Mouse (Mus musculus) limb, embryonic 14.5 days (tissue): ENCODE results near the gene Macrod2. TPM values are rescaled to one million over a fixed set of nuclear protein-coding genes. Genes with fewer than 3 reads are reported as not detected.

Experiments used
- ATAC-seq: fragments of 200-750 bp; cut with Nextera tagmentation; 2 replicates; pipeline ENCODE4 v1.8.0; 2017; ENCODE audit warnings: low read depth, moderate number of reproducible peaks, moderate TSS enrichment; ENCODE audit not compliant: low FRiP score
- DNase-seq: peaks from one replicate; pipeline ENCODE4 v3.0.0-alpha.2; 2015; ENCODE audit warnings: low spot score
- H3K27ac ChIP-seq: fragments of 300-500 bp; sonication (generic); replicated peaks from 2 replicates; pipeline ENCODE4 v1.5.1; 2014; ENCODE audit warnings: low read depth, mild to moderate bottlenecking, low read length, moderate library complexity, mixed read lengths
- H3K27me3 ChIP-seq: fragments of 300-500 bp; sonication (generic); 2 replicates; pipeline ENCODE4 v1.6.1; 2014; ENCODE audit warnings: low read length, mixed read lengths; ENCODE audit not compliant: control insufficient read depth, insufficient read depth
- H3K36me3 ChIP-seq: fragments of 300-500 bp; sonication (generic); 2 replicates; pipeline ENCODE4 v1.6.1; 2014; ENCODE audit warnings: mild to moderate bottlenecking, low read length, moderate library complexity, mixed read lengths; ENCODE audit not compliant: control insufficient read depth, insufficient read depth
- H3K4me1 ChIP-seq: fragments of 300-500 bp; sonication (generic); 2 replicates; pipeline ENCODE4 v1.6.1; 2014; ENCODE audit warnings: antibody characterized with exemption, low read length, mixed read lengths; ENCODE audit not compliant: control insufficient read depth, insufficient read depth
- H3K4me2 ChIP-seq: fragments of 300-500 bp; sonication (generic); replicated peaks from 2 replicates; pipeline ENCODE4 v1.6.1; 2014; ENCODE audit warnings: low read depth, mild to moderate bottlenecking, low read length, moderate library complexity; ENCODE audit not compliant: severe bottlenecking
- H3K4me3 ChIP-seq: fragments of 300-500 bp; sonication (generic); replicated peaks from 2 replicates; pipeline ENCODE4 v1.5.1; 2014; ENCODE audit warnings: low read length
- H3K9ac ChIP-seq: fragments of 300-500 bp; sonication (generic); 2 replicates; pipeline ENCODE4 v1.6.1; 2014; ENCODE audit warnings: mild to moderate bottlenecking, low read depth, low read length, moderate library complexity; ENCODE audit not compliant: severe bottlenecking
- H3K9me3 ChIP-seq: fragments of 300-500 bp; sonication (generic); 2 replicates; pipeline ENCODE4 v1.6.1; 2016; ENCODE audit warnings: low read length; ENCODE audit not compliant: control insufficient read depth
- POLR2A ChIP-seq: fragments of 200-500 bp; IDR thresholded peaks from 2 replicates; pipeline ENCODE4 v1.8.0; 2012; ENCODE audit warnings: inconsistent platforms, mild to moderate bottlenecking, moderate library complexity, borderline replicate concordance; ENCODE audit not compliant: insufficient read depth, insufficient read length; ENCODE audit errors: extremely low read depth
- WGBS: fragments of 180-500 bp; shearing (Covaris S2); extraction: QIAGEN DNeasy Blood & Tissue Kit; methylation state at CpG from one replicate; pipeline ENCODE4 v1.1.7; 2014; 5-methylcytosine and 5-hydroxymethylcytosine counted together
- polyA plus RNA-seq, 2 experiments: library from polyadenylated mRNA; depleted of rRNA in 1 of 2; stranded (reverse) in 1 of 2; unstranded in 1 of 2; fragments of >200 nt; fragmentation: Nextera tagmentation in 1 of 2; extraction: Ambion mirVana in 1 of 2; gene quantifications; 2 replicates each; pipeline versions ENCODE4 v1.2.1 to v1.2.3; 2012 to 2014

The Macrod2 gene
- polyA plus RNA-seq, 2 experiments = 8.5 to 24.5 TPM

GRCm38 (mm10) chr2:142217371-142217770, 1822.3 kb downstream of the Macrod2 start:
- Histone ChIP-seq H3K4me1 (no peaks in the 10 kb centered on the region), H3K4me3 (no peak overlapping the region), H3K36me3 (no peaks in the 10 kb centered on the region), H3K4me2 (no peak overlapping the region), H3K27me3 (no peaks in the 10 kb centered on the region), H3K27ac (no peak overlapping the region), H3K9me3 (no peaks in the 10 kb centered on the region), H3K9ac (no peak overlapping the region)
- no peak for TF ChIP-seq POLR2A
- WGBS = 75% methylated on average over 1 of the region's 1 CpGs
- ATAC-seq (no peak), DNase-seq (no peak)

- no peak for TF ChIP-seq POLR2A
- Histone ChIP-seq H3K4me2 (no peak overlapping the region), H3K36me3 (no peaks in the 10 kb centered on the region), H3K27ac (no peak overlapping the region), H3K4me1 (no peaks in the 10 kb centered on the region), H3K27me3 (no peaks in the 10 kb centered on the region), H3K9ac (no peak overlapping the region), H3K4me3 (no peak overlapping the region), H3K9me3 (no peaks in the 10 kb centered on the region)
- ATAC-seq = no peak
- no peak for DNase-seq
- 67% methylated on average over 8 of the region's 8 CpGs for WGBS
Measured at GRCm38 (mm10) chr2:142222137-142222921, 1827.2 kb downstream of the Macrod2 start.

GRCm38 (mm10) chr2:142222926-142223325, 1827.8 kb downstream of the Macrod2 start:
- no peaks in the 10 kb centered on the region for H3K9me3 ChIP-seq
- 60% methylated on average over 5 of the region's 5 CpGs for WGBS
- H3K4me2 ChIP-seq = no peak overlapping the region
- DNase-seq = no peak
- no peak overlapping the region for H3K4me3 ChIP-seq
- H3K36me3 ChIP-seq = no peaks in the 10 kb centered on the region
- H3K9ac ChIP-seq = no peak overlapping the region
- no peaks in the 10 kb centered on the region for H3K27me3 ChIP-seq
- no peak for TF ChIP-seq POLR2A
- H3K4me1 ChIP-seq = no peaks in the 10 kb centered on the region
- ATAC-seq = no peak
- no peak overlapping the region for H3K27ac ChIP-seq

GRCm38 (mm10) chr2:142230985-142231549, 1836.0 kb downstream of the Macrod2 start:
- H3K4me3 ChIP-seq = no peak overlapping the region
- ATAC-seq (no peak), DNase-seq (no peak)
- H3K4me1 ChIP-seq = peaks cover 6% of the 10 kb centered on the region; the same call in 1 of the 2 replicates
- no peaks in the 10 kb centered on the region for H3K9me3 ChIP-seq
- WGBS = 67% methylated on average over 4 of the region's 4 CpGs
- H3K36me3 ChIP-seq = no peaks in the 10 kb centered on the region
- no peak overlapping the region for H3K27ac ChIP-seq
- TF ChIP-seq POLR2A = no peak
- H3K27me3 ChIP-seq = no peaks in the 10 kb centered on the region
- no peak overlapping the region for H3K9ac ChIP-seq
- no peak overlapping the region for H3K4me2 ChIP-seq

- 29% methylated on average over 9 of the region's 9 CpGs for WGBS
- peak; percentile 27 for DNase-seq
- Histone ChIP-seq H3K27me3 (no peaks in the 10 kb centered on the region), H3K4me3 (no peak overlapping the region), H3K4me1 (peaks cover 6% of the 10 kb centered on the region; the same call in 1 of the 2 replicates), H3K9ac (no peak overlapping the region), H3K27ac (no peak overlapping the region), H3K9me3 (no peaks in the 10 kb centered on the region), H3K4me2 (no peak overlapping the region), H3K36me3 (no peaks in the 10 kb centered on the region)
- ATAC-seq = no peak
- TF ChIP-seq POLR2A = no peak
Measured at GRCm38 (mm10) chr2:142232828-142233227, 1837.7 kb downstream of the Macrod2 start.
